Mouse (Mus musculus): ENCODE data around the gene Pla2g3. TPM values are rescaled to one million over a fixed set of nuclear protein-coding genes. Genes with fewer than 3 reads are reported as not detected.

The Pla2g3 gene
- polyA plus RNA-seq, 1 experiment: 0.27 TPM

DNA sequence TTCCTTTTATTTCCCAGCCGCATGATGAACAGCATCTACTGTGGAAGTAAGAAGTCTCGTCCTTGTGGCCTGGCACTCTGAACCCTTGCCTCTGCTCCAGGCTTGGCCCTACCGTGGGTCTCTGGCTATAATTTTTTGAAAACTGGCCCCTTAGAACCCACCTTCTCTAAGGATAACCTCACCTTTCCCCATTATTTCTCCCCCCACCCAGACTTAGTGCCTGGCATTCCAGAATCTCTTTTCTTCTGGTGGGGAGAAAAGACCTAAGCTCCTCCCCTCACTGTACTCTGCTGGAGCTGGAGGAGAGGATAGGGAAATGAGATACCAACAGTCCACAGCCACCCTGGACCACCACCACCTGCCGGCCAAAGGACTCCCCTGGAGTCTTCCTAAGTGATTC lies 27.1 kb downstream of the Pla2g3 start:
- Histone ChIP-seq H3K27me3 (replicated peaks; ENCODE audit: control insufficient read depth, insufficient read depth, low read length) (no peaks in the 10 kb centered on the region), H3K27ac (ENCODE audit: insufficient read depth, low read depth, low read length) (0 out of 2 replicates have a peak overlapping the region, but pooled peaks have one; percentile 14), H3K4me1 (ENCODE audit: control insufficient read depth, insufficient read depth, low read length) (peaks cover 10% of the 10 kb centered on the region), H3K4me3 (ENCODE audit: insufficient read depth, low read depth, low read length) (peak overlapping the region; percentile 68), H3K36me3 (ENCODE audit: control insufficient read depth, insufficient read depth, low read length) (peaks cover 2% of the 10 kb centered on the region; the same call in 1 of the 2 replicates)
- WGBS: 10% methylated on average over 4 of the region's 4 CpGs
- no peak for DNase-seq
- TF ChIP-seq CTCF (conservative IDR thresholded peaks at IDR 0.05; ENCODE audit: insufficient read depth, insufficient read length, low read depth, low read length): no peak
- TF ChIP-seq POLR2A (IDR thresholded peaks at IDR 0.05; ENCODE audit: low read depth, low read length): no peak

DNA sequence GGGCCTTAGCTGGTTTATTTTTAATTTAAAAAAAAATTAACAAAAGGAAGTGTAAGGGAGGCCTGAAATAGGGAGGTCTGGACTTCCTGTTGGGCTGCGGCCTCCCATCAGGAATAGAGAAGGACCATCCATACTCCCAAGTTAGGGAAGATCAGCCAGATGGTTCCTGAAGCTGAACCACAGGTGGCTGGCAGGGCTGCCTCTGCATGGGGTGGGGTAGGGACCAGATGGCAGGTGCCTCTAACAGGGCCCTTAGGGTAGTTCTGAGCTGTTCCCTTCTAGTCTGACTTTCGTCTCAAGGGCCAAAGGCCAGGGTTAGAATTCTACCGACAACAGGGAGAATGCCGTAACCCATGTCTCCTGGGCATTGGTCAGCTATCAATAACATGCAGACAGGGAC lies 27.6 kb downstream of the Pla2g3 start:
- Histone ChIP-seq H3K4me3 (ENCODE audit: insufficient read depth, low read depth, low read length) (peak overlapping the region; percentile 68), H3K4me1 (ENCODE audit: control insufficient read depth, insufficient read depth, low read length) (peaks cover 9% of the 10 kb centered on the region), H3K27me3 (replicated peaks; ENCODE audit: control insufficient read depth, insufficient read depth, low read length) (no peaks in the 10 kb centered on the region), H3K36me3 (ENCODE audit: control insufficient read depth, insufficient read depth, low read length) (peaks cover 4% of the 10 kb centered on the region), H3K27ac (ENCODE audit: insufficient read depth, low read depth, low read length) (no peak overlapping the region)
- WGBS: 47% methylated on average over 4 of the region's 4 CpGs
- DNase-seq: no peak
- TF ChIP-seq POLR2A (IDR thresholded peaks at IDR 0.05; ENCODE audit: low read depth, low read length) (no peak), CTCF (conservative IDR thresholded peaks at IDR 0.05; ENCODE audit: insufficient read depth, insufficient read length, low read depth, low read length) (no peak)

DNA sequence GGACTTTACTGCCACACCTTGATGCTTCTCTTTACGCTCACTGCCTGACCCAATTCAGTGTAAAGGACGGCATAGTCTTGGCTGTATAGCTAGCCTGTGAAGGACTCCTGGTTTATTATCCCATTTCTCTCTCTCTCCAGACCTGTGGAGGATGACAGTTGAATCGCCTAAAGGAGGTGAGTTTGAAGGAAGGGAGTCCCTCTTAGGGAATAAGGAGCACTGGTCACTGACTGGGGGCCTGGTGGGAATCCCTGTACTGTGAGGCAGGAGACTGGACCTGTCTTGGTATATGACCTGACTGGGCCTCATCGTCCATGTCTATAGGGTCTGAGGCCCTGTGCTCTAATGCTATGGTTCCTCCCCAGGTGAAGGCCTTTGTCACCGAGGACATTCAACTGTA lies 28.0 kb downstream of the Pla2g3 start:
- Histone ChIP-seq H3K27ac (ENCODE audit: insufficient read depth, low read depth, low read length) (no peak overlapping the region), H3K27me3 (replicated peaks; ENCODE audit: control insufficient read depth, insufficient read depth, low read length) (no peaks in the 10 kb centered on the region), H3K4me3 (ENCODE audit: insufficient read depth, low read depth, low read length) (no peak overlapping the region), H3K36me3 (ENCODE audit: control insufficient read depth, insufficient read depth, low read length) (peaks cover 5% of the 10 kb centered on the region), H3K4me1 (ENCODE audit: control insufficient read depth, insufficient read depth, low read length) (peaks cover 9% of the 10 kb centered on the region)
- WGBS: 80% methylated on average over 5 of the region's 5 CpGs
- no peak for DNase-seq
- TF ChIP-seq CTCF (conservative IDR thresholded peaks at IDR 0.05; ENCODE audit: insufficient read depth, insufficient read length, low read depth, low read length) (no peak), POLR2A (IDR thresholded peaks at IDR 0.05; ENCODE audit: low read depth, low read length) (no peak)

DNA sequence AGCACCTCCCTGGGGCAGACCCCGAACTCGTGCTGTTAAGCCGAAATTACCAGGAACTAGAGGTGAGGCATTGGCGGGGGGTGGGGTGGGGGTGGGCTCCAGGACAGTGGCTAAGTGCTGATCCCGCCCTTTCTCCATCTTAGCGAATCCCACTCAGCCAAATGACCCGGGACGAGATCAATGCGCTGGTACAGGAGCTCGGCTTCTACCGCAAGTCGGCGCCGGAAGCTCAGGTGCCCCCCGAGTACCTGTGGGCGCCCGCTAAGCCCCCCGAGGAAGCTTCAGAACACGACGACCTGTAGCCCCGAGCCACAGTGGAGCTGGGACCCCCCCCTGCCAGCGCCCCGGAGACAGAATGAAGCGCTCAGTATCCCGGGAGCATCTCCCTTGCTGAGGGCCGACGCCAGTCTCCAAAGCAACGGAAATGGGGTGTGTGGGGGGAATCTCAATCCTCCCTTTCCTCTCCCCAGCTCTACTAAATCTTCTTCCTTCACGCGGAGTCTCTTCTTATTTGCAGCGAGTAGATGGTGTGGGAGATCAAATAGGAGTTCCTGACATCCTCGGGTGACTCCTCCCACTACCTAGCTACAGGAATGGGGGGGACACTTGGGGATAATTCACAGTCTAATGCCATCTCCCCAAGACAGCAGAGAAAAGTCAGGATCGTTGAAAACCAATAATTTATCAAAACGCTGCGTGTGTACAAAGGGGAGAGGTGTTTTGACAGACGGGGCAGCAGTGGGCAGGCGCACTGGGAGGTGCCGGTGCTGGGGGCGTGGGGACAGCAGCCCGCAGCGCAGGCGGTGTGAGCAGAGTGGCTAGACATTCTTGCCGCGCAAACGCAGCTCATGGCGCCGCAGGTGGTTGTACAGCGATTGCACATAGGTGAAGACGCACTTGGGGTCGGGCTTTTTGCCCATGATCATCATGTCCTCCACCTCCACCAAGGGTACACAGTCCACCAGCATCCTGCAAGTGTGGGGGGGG lies 29.1 kb downstream of the Pla2g3 start:
- Histone ChIP-seq H3K4me1 (ENCODE audit: control insufficient read depth, insufficient read depth, low read length) (peaks cover 9% of the 10 kb centered on the region), H3K36me3 (ENCODE audit: control insufficient read depth, insufficient read depth, low read length) (peaks cover 13% of the 10 kb centered on the region), H3K27ac (ENCODE audit: insufficient read depth, low read depth, low read length) (no peak overlapping the region), H3K4me3 (ENCODE audit: insufficient read depth, low read depth, low read length) (no peak overlapping the region), H3K27me3 (replicated peaks; ENCODE audit: control insufficient read depth, insufficient read depth, low read length) (no peaks in the 10 kb centered on the region)
- TF ChIP-seq CTCF (conservative IDR thresholded peaks at IDR 0.05; ENCODE audit: insufficient read depth, insufficient read length, low read depth, low read length): no peak
- TF ChIP-seq POLR2A (IDR thresholded peaks at IDR 0.05; ENCODE audit: low read depth, low read length): peak; percentile 80
- DNase-seq: peak; percentile 59
- 5% methylated on average over 50 of the region's 50 CpGs for WGBS

DNA sequence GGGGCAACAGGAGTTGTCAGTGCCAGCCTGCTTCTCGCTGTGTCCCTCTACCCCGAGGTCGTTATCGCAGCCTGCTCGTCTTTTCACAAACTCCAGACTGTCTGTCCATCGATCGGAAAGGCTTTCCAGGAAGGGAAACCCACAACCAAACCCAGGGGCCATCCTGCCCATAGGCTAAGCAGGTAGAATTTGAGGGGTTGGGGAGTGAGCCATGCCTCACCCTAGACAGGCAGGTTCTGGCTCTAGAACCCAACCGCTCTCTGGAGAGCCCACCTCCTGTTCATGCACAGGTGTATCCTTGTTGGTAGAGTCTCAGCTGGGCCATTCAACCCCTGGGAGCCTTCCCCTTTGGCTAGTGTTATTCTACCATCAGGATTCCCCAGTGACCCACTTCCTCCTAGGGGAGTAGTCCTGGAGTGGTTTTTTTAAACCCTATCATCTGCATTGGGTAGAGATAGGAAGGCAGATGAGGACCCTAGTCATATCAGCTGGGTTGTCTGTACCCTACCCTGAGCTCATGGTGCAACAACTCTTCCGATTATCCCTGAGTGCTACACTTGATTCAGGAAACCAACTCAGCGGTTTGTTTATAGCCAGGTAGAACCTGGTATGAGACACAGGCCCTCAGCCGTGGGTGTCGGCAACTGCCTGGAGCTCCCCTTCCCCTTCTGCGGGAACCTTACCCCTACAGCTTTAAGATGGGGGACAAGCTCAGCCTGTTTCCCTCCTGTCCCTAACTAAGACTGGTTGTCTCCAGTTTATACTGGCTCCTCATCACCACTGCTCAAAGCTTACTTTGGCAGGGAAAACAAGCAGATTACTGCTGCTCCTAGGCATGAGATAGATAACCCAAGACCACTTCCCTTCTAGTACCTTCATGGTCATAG lies 30.0 kb downstream of the Pla2g3 start:
- WGBS: 36% methylated on average over 13 of the region's 13 CpGs
- Histone ChIP-seq H3K27me3 (replicated peaks; ENCODE audit: control insufficient read depth, insufficient read depth, low read length) (no peaks in the 10 kb centered on the region), H3K4me1 (ENCODE audit: control insufficient read depth, insufficient read depth, low read length) (peaks cover 9% of the 10 kb centered on the region), H3K27ac (ENCODE audit: insufficient read depth, low read depth, low read length) (no peak overlapping the region), H3K4me3 (ENCODE audit: insufficient read depth, low read depth, low read length) (no peak overlapping the region), H3K36me3 (ENCODE audit: control insufficient read depth, insufficient read depth, low read length) (peaks cover 17% of the 10 kb centered on the region)
- TF ChIP-seq POLR2A (IDR thresholded peaks at IDR 0.05; ENCODE audit: low read depth, low read length) (peak; percentile 8), CTCF (conservative IDR thresholded peaks at IDR 0.05; ENCODE audit: insufficient read depth, insufficient read length, low read depth, low read length) (no peak)
- DNase-seq: no peak

DNA sequence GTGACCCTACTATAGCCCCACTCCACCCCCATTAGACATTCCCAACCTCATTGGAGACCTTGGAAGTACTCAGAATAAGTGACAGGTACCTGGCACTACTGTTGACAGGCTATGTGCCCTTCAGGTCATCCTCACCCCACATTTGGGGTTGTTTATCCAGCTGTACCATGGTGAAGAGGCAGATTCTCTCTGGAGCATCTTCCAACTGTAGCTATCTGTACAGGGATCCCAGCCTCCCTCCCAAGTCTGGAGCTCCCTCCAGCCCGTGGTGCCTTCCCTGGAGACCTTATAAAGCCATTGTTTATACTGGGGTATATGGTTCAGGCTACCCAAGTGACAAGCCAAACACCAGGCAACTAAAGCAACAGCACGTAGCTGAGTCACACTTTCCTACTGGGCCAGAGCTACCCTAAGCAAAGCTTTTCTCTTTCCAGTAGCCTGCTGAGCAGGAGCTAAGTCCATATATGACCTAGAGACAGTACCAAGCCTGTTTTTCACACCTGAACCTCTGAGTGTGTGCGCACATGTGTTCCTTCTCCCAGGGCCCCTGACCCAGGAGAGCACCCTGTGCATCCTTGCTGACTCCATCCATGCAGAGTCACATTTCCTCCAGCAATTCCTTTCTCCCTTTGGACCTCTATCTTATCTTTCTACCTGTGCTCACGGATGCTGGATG lies 31.1 kb downstream of the Pla2g3 start:
- no peak for TF ChIP-seq CTCF (conservative IDR thresholded peaks at IDR 0.05; ENCODE audit: insufficient read depth, insufficient read length, low read depth, low read length)
- TF ChIP-seq POLR2A (IDR thresholded peaks at IDR 0.05; ENCODE audit: low read depth, low read length): no peak
- no peaks in the 10 kb centered on the region for H3K27me3 ChIP-seq (replicated peaks; ENCODE audit: control insufficient read depth, insufficient read depth, low read length)
- WGBS: 71% methylated on average over 4 of the region's 4 CpGs
- H3K36me3 ChIP-seq (ENCODE audit: control insufficient read depth, insufficient read depth, low read length): peaks cover 17% of the 10 kb centered on the region
- no peak for DNase-seq
- peaks cover 9% of the 10 kb centered on the region for H3K4me1 ChIP-seq (ENCODE audit: control insufficient read depth, insufficient read depth, low read length)
- H3K27ac ChIP-seq (ENCODE audit: insufficient read depth, low read depth, low read length): no peak overlapping the region
- H3K4me3 ChIP-seq (ENCODE audit: insufficient read depth, low read depth, low read length): no peak overlapping the region

All from kidney, adult 2 months (tissue).